Mouse (Mus musculus): ENCODE data around the gene Fibcd1. TPM values are rescaled to one million over a fixed set of nuclear protein-coding genes. Genes with fewer than 3 reads are reported as not detected.

The Fibcd1 gene
- polyA plus RNA-seq, 1 experiment from 2014 or later = 7.1 TPM

DNA sequence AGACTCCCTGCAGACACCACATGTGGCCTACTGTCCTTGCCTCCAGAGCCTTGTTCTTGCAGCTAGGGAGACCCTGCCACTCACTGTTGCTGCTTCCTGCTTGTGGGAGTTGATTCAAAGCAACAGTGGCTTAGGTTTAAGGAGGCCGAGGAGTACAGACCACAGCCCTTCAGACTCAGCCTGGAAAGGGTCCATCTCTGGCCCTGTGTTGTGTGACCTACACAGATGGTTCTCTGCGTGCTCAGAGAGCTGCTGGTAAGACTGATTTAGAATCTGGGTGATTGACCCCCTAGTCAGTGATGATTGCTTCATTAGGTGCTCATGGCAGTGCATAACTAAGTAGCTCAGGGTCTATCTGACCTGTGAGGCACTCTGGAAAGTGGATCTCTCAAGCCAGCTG lies 56.6 kb downstream of the Fibcd1 start:
- H3K27me3 ChIP-seq (replicated peaks; ENCODE audit: control insufficient read depth, insufficient read depth, low read length) = no peaks in the 10 kb centered on the region
- 83% methylated on average over 2 of the region's 2 CpGs for WGBS
- no peak for ATAC-seq

DNA sequence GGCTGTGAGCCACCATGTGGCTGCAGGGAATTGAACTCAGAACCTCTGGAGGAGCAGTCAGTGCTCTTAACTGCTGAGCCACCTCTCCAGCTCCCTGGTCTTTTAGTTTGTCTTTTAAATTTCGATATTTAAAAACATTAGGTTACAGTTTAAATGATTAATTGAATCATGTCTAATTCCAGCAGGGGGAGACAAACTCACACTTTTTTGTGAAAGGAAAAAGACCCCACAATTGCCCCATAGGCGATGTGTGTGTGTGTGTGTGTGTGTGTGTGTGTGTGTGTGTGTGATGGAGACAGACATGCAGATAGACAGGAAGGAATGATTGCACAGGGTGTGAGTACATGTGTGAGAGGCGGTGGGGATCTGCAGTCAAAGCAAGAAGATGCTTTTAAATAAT lies 57.6 kb downstream of the Fibcd1 start:
- ATAC-seq = no peak
- no peak overlapping the region for H3K9ac ChIP-seq (ENCODE audit: low read depth, low read length)
- H3K27me3 ChIP-seq (replicated peaks; ENCODE audit: control insufficient read depth, insufficient read depth, low read length) = no peaks in the 10 kb centered on the region
- H3K4me3 ChIP-seq (ENCODE audit: low read length) = no peak overlapping the region
- peaks cover 2% of the 10 kb centered on the region; the same call in 1 of the 2 replicates for H3K4me1 ChIP-seq (ENCODE audit: control insufficient read depth, insufficient read depth, low read depth, low read length)
- peaks cover 10% of the 10 kb centered on the region for H3K36me3 ChIP-seq (ENCODE audit: control insufficient read depth, insufficient read depth, low read length)
- H3K4me2 ChIP-seq (ENCODE audit: low read length) = no peak overlapping the region
- no peaks in the 10 kb centered on the region for H3K9me3 ChIP-seq (ENCODE audit: control insufficient read depth, low read length)
- no peak overlapping the region for H3K27ac ChIP-seq (ENCODE audit: low read depth, low read length)
- 65% methylated on average over 3 of the region's 3 CpGs for WGBS

More for the DNA sequence above, 56.6 kb downstream of the Fibcd1 start:
- H3K27ac ChIP-seq (ENCODE audit: low read depth, low read length) = no peak overlapping the region
- no peaks in the 10 kb centered on the region for H3K9me3 ChIP-seq (ENCODE audit: control insufficient read depth, low read length)
- H3K4me1 ChIP-seq (ENCODE audit: control insufficient read depth, insufficient read depth, low read depth, low read length) = peaks cover 2% of the 10 kb centered on the region; the same call in 1 of the 2 replicates
- peaks cover 10% of the 10 kb centered on the region for H3K36me3 ChIP-seq (ENCODE audit: control insufficient read depth, insufficient read depth, low read length)
- no peak overlapping the region for H3K9ac ChIP-seq (ENCODE audit: low read depth, low read length)
- H3K4me2 ChIP-seq (ENCODE audit: low read length) = no peak overlapping the region
- H3K4me3 ChIP-seq (ENCODE audit: low read length) = no peak overlapping the region

DNA sequence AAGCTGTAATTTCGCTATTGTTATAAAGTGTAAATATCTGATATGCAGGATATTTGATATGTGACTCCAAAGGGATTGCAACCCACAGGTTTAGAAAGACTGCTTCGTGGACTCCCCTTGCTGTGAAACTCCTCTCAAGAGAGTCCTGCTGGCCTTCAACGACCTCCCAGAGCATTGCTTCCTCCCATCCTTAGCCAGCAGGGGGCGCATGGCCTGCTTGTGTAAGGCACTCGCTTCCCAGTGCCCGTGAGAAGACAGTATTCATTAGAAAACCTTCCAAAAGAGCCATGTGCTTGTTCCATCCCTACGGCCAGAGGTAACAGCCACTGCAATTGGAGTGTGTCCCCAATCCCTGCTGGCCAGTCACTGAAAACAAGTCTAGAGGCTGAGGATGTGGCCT lies 58.8 kb downstream of the Fibcd1 start:
- WGBS = 13% methylated on average over 7 of the region's 7 CpGs
- Histone ChIP-seq H3K4me2 (ENCODE audit: low read length) (no peak overlapping the region), H3K27ac (ENCODE audit: low read depth, low read length) (no peak overlapping the region), H3K27me3 (replicated peaks; ENCODE audit: control insufficient read depth, insufficient read depth, low read length) (no peaks in the 10 kb centered on the region), H3K9me3 (ENCODE audit: control insufficient read depth, low read length) (no peaks in the 10 kb centered on the region), H3K4me3 (ENCODE audit: low read length) (no peak overlapping the region), H3K9ac (ENCODE audit: low read depth, low read length) (peak overlapping the region; percentile 12; the same call in 1 of the 2 replicates), H3K36me3 (ENCODE audit: control insufficient read depth, insufficient read depth, low read length) (peaks cover 8% of the 10 kb centered on the region), H3K4me1 (ENCODE audit: control insufficient read depth, insufficient read depth, low read depth, low read length) (peaks cover 2% of the 10 kb centered on the region; the same call in 1 of the 2 replicates)
- 0 out of 2 replicates have a peak, but pooled peaks have one; percentile 44 for ATAC-seq

DNA sequence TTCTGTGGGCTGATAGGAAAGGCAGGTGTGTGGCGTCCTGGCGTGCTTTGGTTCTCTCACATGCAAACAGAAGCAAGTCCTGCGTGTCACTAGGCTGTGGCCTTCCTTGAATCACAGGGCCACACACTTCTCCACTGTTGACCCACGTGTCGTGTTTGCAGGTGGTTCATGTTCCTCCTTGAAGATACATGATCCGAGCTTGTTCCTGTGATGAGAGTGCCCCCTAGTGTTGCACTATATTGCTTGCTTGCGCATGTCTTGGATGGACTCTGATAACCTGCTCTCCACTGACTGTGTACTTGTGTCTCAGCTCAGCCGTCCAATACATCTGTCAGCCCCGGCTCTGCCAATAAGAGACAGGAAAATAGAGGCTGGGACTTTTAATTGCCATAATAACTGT lies 60.7 kb downstream of the Fibcd1 start:
- Histone ChIP-seq H3K9me3 (ENCODE audit: control insufficient read depth, low read length) (no peaks in the 10 kb centered on the region), H3K9ac (ENCODE audit: low read depth, low read length) (no peak overlapping the region), H3K4me3 (ENCODE audit: low read length) (no peak overlapping the region), H3K4me2 (ENCODE audit: low read length) (no peak overlapping the region), H3K4me1 (ENCODE audit: control insufficient read depth, insufficient read depth, low read depth, low read length) (peaks cover 2% of the 10 kb centered on the region; the same call in 1 of the 2 replicates), H3K36me3 (ENCODE audit: control insufficient read depth, insufficient read depth, low read length) (peaks cover 10% of the 10 kb centered on the region), H3K27me3 (replicated peaks; ENCODE audit: control insufficient read depth, insufficient read depth, low read length) (no peaks in the 10 kb centered on the region), H3K27ac (ENCODE audit: low read depth, low read length) (no peak overlapping the region)
- ATAC-seq = peak; percentile 64
- WGBS = 38% methylated on average over 9 of the region's 9 CpGs

DNA sequence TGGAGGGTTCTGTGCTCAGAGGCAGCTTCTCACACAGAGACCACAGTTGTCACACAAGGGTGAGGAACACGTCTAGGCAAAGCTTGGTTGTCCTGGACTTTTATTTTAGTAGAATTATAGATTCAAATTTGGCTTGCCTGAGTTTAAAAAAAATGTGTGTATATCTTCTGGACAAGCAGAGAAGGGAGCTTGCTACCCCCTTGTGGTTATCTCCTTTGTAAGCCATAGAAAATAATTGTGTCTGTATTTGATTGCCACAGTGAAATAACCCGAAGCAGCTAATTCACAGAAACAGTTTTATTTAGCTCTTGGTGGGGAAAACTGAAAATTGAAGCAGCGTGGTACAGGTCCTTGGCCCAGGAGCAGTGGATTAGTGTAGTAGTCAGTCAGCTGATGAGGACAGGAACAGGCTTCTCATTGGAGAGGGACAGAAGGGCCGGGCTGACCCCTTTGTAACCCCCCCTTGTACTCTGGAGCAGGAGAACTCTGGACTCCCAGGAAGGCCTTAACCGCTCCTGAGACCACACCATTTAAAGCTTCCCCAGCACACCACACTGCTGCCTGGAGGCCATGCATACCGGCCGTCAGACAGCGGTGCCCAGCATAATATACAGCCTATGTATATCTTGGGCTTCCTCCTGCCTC lies 62.7 kb downstream of the Fibcd1 start:
- ATAC-seq = no peak
- Histone ChIP-seq H3K4me3 (ENCODE audit: low read length) (no peak overlapping the region), H3K27ac (ENCODE audit: low read depth, low read length) (no peak overlapping the region), H3K9me3 (ENCODE audit: control insufficient read depth, low read length) (no peaks in the 10 kb centered on the region), H3K4me2 (ENCODE audit: low read length) (no peak overlapping the region), H3K27me3 (replicated peaks; ENCODE audit: control insufficient read depth, insufficient read depth, low read length) (no peaks in the 10 kb centered on the region), H3K36me3 (ENCODE audit: control insufficient read depth, insufficient read depth, low read length) (peaks cover 12% of the 10 kb centered on the region), H3K9ac (ENCODE audit: low read depth, low read length) (no peak overlapping the region), H3K4me1 (ENCODE audit: control insufficient read depth, insufficient read depth, low read depth, low read length) (peaks cover 2% of the 10 kb centered on the region; the same call in 1 of the 2 replicates)
- 76% methylated on average over 8 of the region's 8 CpGs for WGBS

DNA sequence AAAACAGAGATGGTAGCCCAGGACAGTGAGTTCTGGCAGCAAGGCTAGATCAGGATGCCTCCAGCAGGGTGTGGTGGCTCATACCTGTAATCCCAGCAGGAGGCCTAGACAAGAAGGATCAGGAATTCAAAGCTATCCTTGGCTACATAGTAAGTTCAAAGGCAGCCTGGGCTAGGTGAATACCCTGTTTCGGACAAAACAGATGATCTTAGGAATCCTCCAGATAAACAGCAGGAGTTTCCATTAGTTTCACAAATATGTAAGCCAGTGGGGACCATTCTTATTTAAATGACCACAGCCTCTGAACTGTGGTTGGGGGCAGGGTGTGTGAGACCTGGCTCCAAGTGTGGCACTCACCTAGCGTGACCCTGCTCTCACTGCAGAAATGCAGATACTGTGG lies 66.5 kb downstream of the Fibcd1 start:
- H3K4me3 ChIP-seq (ENCODE audit: low read length) = no peak overlapping the region
- no peak overlapping the region for H3K4me2 ChIP-seq (ENCODE audit: low read length)
- H3K27me3 ChIP-seq (replicated peaks; ENCODE audit: control insufficient read depth, insufficient read depth, low read length) = no peaks in the 10 kb centered on the region
- 90% methylated on average over 2 of the region's 2 CpGs for WGBS
- peaks cover 10% of the 10 kb centered on the region for H3K36me3 ChIP-seq (ENCODE audit: control insufficient read depth, insufficient read depth, low read length)
- no peak for ATAC-seq
- H3K9ac ChIP-seq (ENCODE audit: low read depth, low read length) = no peak overlapping the region
- no peaks in the 10 kb centered on the region for H3K9me3 ChIP-seq (ENCODE audit: control insufficient read depth, low read length)
- H3K27ac ChIP-seq (ENCODE audit: low read depth, low read length) = no peak overlapping the region
- no peaks in the 10 kb centered on the region for H3K4me1 ChIP-seq (ENCODE audit: control insufficient read depth, insufficient read depth, low read depth, low read length)

DNA sequence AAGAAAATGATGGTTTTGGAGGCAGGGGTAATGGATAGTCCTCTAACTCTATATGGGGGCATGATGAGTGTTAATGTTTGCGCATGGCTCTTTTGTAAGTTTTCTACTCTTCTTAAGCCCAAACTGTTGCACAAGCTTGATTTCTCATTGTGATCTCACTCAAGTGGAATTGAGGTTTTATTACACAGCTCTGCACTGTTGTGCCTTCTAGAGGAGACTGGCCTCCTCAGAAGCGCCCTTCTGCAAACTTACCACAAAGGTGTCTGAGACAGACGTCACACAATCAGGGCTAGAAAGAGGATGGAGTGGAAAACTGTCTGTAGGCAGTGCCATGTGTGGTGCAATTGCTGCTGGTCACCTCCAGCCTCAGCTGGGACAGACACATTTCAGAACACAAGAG lies 69.3 kb downstream of the Fibcd1 start:
- no peak overlapping the region for H3K9ac ChIP-seq (ENCODE audit: low read depth, low read length)
- no peak overlapping the region for H3K4me3 ChIP-seq (ENCODE audit: low read length)
- H3K4me2 ChIP-seq (ENCODE audit: low read length) = no peak overlapping the region
- H3K4me1 ChIP-seq (ENCODE audit: control insufficient read depth, insufficient read depth, low read depth, low read length) = no peaks in the 10 kb centered on the region
- H3K27me3 ChIP-seq (replicated peaks; ENCODE audit: control insufficient read depth, insufficient read depth, low read length) = no peaks in the 10 kb centered on the region
- peaks cover 10% of the 10 kb centered on the region for H3K36me3 ChIP-seq (ENCODE audit: control insufficient read depth, insufficient read depth, low read length)
- 97% methylated on average over 3 of the region's 3 CpGs for WGBS
- ATAC-seq = no peak
- no peak overlapping the region for H3K27ac ChIP-seq (ENCODE audit: low read depth, low read length)
- H3K9me3 ChIP-seq (ENCODE audit: control insufficient read depth, low read length) = no peaks in the 10 kb centered on the region

DNA sequence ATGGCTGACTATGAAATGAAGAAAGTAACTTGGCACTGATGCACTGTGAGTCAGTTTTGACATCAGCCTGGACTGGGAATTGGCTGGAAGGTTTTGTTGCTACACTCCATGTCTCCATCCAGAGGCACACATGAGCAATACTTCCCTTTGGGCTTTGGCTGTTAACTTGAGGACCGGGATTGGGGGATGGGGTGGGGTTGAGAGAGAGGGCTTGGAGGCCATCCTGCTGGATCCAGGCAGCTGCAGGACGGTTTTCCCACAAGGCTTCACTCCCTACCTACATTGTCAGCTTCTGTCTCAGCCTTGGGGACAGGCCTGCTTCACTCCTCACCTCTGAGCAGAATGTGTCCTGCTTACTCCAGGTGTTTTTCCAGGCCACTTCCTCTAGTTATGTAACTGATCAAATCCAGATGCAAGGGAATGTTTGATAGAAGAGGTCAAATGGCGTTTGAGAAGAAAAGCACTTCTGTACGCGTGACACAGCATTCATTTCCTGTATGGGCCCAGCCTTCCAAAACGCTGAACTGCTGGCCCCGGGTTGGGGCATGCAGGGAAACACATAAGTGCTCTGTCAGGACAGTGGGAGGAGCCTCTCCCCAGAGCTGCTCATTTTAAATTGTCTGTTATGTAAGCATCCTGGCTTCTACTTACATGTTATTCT lies 74.9 kb downstream of the Fibcd1 start:
- Histone ChIP-seq H3K4me2 (ENCODE audit: low read length) (no peak overlapping the region), H3K36me3 (ENCODE audit: control insufficient read depth, insufficient read depth, low read length) (no peaks in the 10 kb centered on the region), H3K9me3 (ENCODE audit: control insufficient read depth, low read length) (no peaks in the 10 kb centered on the region), H3K27ac (ENCODE audit: low read depth, low read length) (no peak overlapping the region), H3K27me3 (replicated peaks; ENCODE audit: control insufficient read depth, insufficient read depth, low read length) (no peaks in the 10 kb centered on the region), H3K4me1 (ENCODE audit: control insufficient read depth, insufficient read depth, low read depth, low read length) (peaks cover 9% of the 10 kb centered on the region), H3K9ac (ENCODE audit: low read depth, low read length) (no peak overlapping the region), H3K4me3 (ENCODE audit: low read length) (no peak overlapping the region)
- WGBS = 51% methylated on average over 7 of the region's 7 CpGs
- no peak for ATAC-seq

DNA sequence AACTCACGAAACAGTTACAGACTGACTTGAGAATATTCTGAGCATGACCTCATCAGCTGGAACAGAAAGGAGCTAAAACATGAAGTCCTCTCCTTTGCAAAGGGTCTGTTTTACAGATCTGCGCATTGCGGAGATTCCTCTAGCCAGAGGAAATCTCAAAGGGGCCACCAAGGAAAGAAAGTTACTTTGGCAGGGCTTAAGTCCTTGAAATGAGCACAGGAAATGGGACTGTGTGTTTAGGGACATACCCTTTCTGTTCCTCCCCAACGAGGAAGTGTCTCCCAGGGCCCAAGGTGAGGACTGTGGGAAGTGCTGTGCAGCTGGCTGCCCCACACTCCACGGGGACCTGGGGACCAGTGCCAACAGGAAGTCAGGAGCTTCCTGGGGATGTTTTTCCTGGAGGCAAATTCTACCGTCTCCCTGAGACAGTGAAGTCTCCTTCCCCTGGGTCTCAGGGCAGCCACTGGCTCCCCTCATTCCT lies 76.1 kb downstream of the Fibcd1 start:
- Histone ChIP-seq H3K4me1 (ENCODE audit: control insufficient read depth, insufficient read depth, low read depth, low read length) (peaks cover 9% of the 10 kb centered on the region), H3K4me3 (ENCODE audit: low read length) (no peak overlapping the region), H3K27me3 (replicated peaks; ENCODE audit: control insufficient read depth, insufficient read depth, low read length) (no peaks in the 10 kb centered on the region), H3K9me3 (ENCODE audit: control insufficient read depth, low read length) (no peaks in the 10 kb centered on the region), H3K36me3 (ENCODE audit: control insufficient read depth, insufficient read depth, low read length) (no peaks in the 10 kb centered on the region), H3K27ac (ENCODE audit: low read depth, low read length) (no peak overlapping the region), H3K4me2 (ENCODE audit: low read length) (no peak overlapping the region), H3K9ac (ENCODE audit: low read depth, low read length) (no peak overlapping the region)
- peak; percentile 45; the same call in 1 of the 2 replicates for ATAC-seq
- WGBS = 43% methylated on average over 6 of the region's 6 CpGs

All from hindbrain, embryonic 16.5 days (tissue).